Mouse (Mus musculus) intestine, postnatal 0 days (tissue): ENCODE results near the gene Adm. TPM values are rescaled to one million over a fixed set of nuclear protein-coding genes. Genes with fewer than 3 reads are reported as not detected.

Experiments used
- ATAC-seq: fragments of 200-750 bp; cut with Nextera tagmentation; 2 replicates; pipeline ENCODE4 v1.8.0; 2017; ENCODE audit warnings: mild to moderate bottlenecking, moderate TSS enrichment, moderate library complexity
- H3K27ac ChIP-seq: fragments of 300-500 bp; sonication (generic); 2 replicates; pipeline ENCODE4 v1.5.1; 2014; ENCODE audit warnings: mild to moderate bottlenecking, low read depth, low read length, moderate library complexity
- H3K27me3 ChIP-seq: fragments of 300-500 bp; sonication (generic); replicated peaks from 2 replicates; pipeline ENCODE4 v1.6.1; 2014; ENCODE audit warnings: low read length, mixed read lengths; ENCODE audit not compliant: control insufficient read depth, insufficient read depth
- H3K36me3 ChIP-seq: fragments of 300-500 bp; sonication (generic); 2 replicates; pipeline ENCODE4 v1.6.1; 2014; ENCODE audit warnings: mild to moderate bottlenecking, moderate library complexity; ENCODE audit not compliant: control insufficient read depth, insufficient read depth
- H3K4me1 ChIP-seq: fragments of 300-500 bp; sonication (generic); replicated peaks from 2 replicates; pipeline ENCODE4 v1.6.1; 2014; ENCODE audit warnings: antibody characterized with exemption, low read length, mixed read lengths; ENCODE audit not compliant: control insufficient read depth, insufficient read depth
- H3K4me2 ChIP-seq: fragments of 300-500 bp; sonication (generic); replicated peaks from 2 replicates; pipeline ENCODE4 v1.6.1; 2014; ENCODE audit warnings: low read depth, mild to moderate bottlenecking, moderate library complexity
- H3K4me3 ChIP-seq: fragments of 300-500 bp; sonication (generic); 2 replicates; pipeline ENCODE4 v1.5.1; 2014; ENCODE audit warnings: low read depth, low read length
- H3K9ac ChIP-seq: fragments of 300-500 bp; sonication (generic); 2 replicates; pipeline ENCODE4 v1.6.1; 2014; ENCODE audit warnings: mild to moderate bottlenecking, low read depth, low read length
- H3K9me3 ChIP-seq: fragments of 300-500 bp; sonication (generic); 2 replicates; pipeline ENCODE4 v1.6.1; 2016; ENCODE audit warnings: mixed run types; ENCODE audit not compliant: control insufficient read depth
- CTCF ChIP-seq: sonication (generic); IDR thresholded peaks from 2 replicates; pipeline ENCODE4 v1.5.1; 2016; ENCODE audit warnings: low read depth, mild to moderate bottlenecking, control low read depth, antibody characterized with exemption, moderate library complexity
- WGBS: fragments of 180-500 bp; shearing (Covaris S2); extraction: QIAGEN DNeasy Blood & Tissue Kit; methylation state at CpG from one replicate; pipeline ENCODE4 v1.1.7; 2014; 5-methylcytosine and 5-hydroxymethylcytosine counted together
- polyA plus RNA-seq: library from polyadenylated mRNA; unstranded; fragments of >200 nt; fragmentation: Nextera tagmentation; extraction: Ambion mirVana; gene quantifications from 2 replicates; pipeline ENCODE4 v1.2.1, GENCODE M21; 2015

The Adm gene
- polyA plus RNA-seq, 1 experiment from 2014 or later = 3.2 TPM

GRCm38 (mm10) chr7:110650491-110650890 lies 23.0 kb downstream of the Adm start:
- H3K27ac ChIP-seq = peak overlapping the region; percentile 46
- WGBS = 27% methylated on average over 4 of the region's 4 CpGs

DNA sequence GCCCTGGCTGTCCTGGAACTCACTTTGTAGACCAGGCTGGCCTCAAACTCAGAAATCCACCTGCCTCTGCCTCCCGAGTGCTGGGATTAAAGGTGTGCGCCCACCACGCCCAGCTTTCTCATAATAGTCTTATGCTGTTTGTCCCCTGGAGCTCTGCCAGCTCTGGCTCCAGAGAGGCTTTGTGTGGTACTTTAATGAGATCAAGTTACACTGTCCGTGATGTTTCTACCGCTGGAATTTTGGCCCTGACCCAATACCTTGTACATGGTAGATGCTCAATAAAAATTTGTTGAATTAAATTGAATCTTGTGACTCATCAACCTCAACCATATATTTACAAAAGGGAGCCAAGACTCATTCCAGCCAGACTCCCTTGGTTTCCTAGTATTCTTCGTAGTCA lies 23.6 kb downstream of the Adm start:
- no peak for TF ChIP-seq CTCF
- no peaks in the 10 kb centered on the region; the same call in 1 of the 2 replicates for H3K4me1 ChIP-seq
- H3K9me3 ChIP-seq = no peaks in the 10 kb centered on the region
- H3K36me3 ChIP-seq = no peaks in the 10 kb centered on the region
- H3K27me3 ChIP-seq = no peaks in the 10 kb centered on the region
- no peak overlapping the region for H3K4me2 ChIP-seq
- H3K4me3 ChIP-seq = no peak overlapping the region
- 0 out of 2 replicates have a peak overlapping the region, but pooled peaks have one; percentile 46 for H3K27ac ChIP-seq
- WGBS = 51% methylated on average over 6 of the region's 6 CpGs
- H3K9ac ChIP-seq = no peak overlapping the region
- ATAC-seq = no peak

More at GRCm38 (mm10) chr7:110650491-110650890, 23.0 kb downstream of the Adm start:
- Histone ChIP-seq H3K4me3 (no peak overlapping the region), H3K36me3 (no peaks in the 10 kb centered on the region), H3K9ac (no peak overlapping the region), H3K4me2 (no peak overlapping the region), H3K4me1 (no peaks in the 10 kb centered on the region; the same call in 1 of the 2 replicates), H3K27me3 (no peaks in the 10 kb centered on the region), H3K9me3 (no peaks in the 10 kb centered on the region)
- ATAC-seq = 0 out of 2 replicates have a peak, but pooled peaks have one; percentile 11
- no peak for TF ChIP-seq CTCF

DNA sequence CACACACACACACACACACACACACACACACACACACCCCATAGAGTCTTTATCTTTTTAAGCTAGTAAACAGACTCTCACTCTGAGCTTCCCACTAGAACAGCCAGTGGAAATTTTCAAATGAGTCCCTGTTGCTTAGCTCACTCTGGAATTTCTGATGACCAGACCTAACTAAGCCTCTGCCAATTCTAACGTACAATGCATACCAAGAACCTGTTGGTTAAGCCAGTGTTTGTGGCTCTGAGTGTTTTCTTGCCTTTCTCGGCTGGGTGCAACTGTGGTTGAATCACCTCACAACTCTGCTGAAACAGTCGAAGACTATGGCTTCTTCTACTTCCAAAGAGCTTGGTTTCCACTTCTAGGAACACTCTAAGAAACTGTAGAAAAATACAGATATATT lies 27.8 kb downstream of the Adm start:
- TF ChIP-seq CTCF = no peak
- H3K27me3 ChIP-seq = no peaks in the 10 kb centered on the region
- no peak overlapping the region for H3K27ac ChIP-seq
- H3K36me3 ChIP-seq = no peaks in the 10 kb centered on the region
- H3K4me3 ChIP-seq = no peak overlapping the region
- no peak for ATAC-seq
- no peaks in the 10 kb centered on the region for H3K9me3 ChIP-seq
- WGBS = 79% methylated on average over 3 of the region's 3 CpGs
- no peak overlapping the region for H3K4me2 ChIP-seq
- no peaks in the 10 kb centered on the region; the same call in 1 of the 2 replicates for H3K4me1 ChIP-seq
- no peak overlapping the region for H3K9ac ChIP-seq

- no peak for TF ChIP-seq CTCF
- Histone ChIP-seq H3K9me3 (no peaks in the 10 kb centered on the region), H3K4me1 (no peaks in the 10 kb centered on the region), H3K9ac (no peak overlapping the region), H3K4me3 (no peak overlapping the region), H3K27me3 (no peaks in the 10 kb centered on the region), H3K36me3 (no peaks in the 10 kb centered on the region), H3K4me2 (no peak overlapping the region), H3K27ac (no peak overlapping the region)
- no peak for ATAC-seq
- WGBS = 21% methylated on average over 6 of the region's 6 CpGs
These were observed 28.5 kb downstream of the Adm start for GRCm38 (mm10) chr7:110655966-110656365.

DNA sequence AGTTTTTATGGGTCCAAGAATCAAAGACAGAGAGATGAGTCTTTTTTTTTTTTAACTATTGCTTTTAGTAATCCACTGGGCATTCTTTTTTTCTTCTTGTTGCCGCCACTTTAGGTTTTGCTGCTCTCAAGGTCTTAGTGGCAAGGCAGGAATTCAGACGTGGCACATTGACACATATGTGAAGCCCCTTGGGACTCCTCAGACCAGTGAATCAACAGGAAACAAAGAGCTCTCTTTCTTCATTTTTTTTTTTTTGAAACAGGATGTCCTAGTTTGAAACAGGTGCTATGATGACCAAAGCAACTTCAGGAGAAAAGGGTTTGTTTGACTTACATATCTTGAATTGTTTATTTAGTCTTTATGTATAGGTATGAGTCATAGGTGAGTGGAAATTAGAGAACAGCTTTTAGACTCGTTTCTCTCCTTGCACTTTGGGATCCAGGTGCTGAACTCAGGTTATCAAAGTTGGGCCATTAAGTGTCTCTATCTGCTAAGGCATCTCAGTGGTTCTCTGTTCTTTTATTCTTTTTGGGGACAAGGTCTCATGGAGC lies 31.0 kb downstream of the Adm start:
- no peaks in the 10 kb centered on the region for H3K36me3 ChIP-seq
- H3K27me3 ChIP-seq = no peaks in the 10 kb centered on the region
- no peak for TF ChIP-seq CTCF
- H3K9ac ChIP-seq = no peak overlapping the region
- no peaks in the 10 kb centered on the region for H3K4me1 ChIP-seq
- no peak overlapping the region for H3K4me3 ChIP-seq
- 0 out of 2 replicates have a peak overlapping the region, but pooled peaks have one; percentile 9 for H3K27ac ChIP-seq
- no peaks in the 10 kb centered on the region for H3K9me3 ChIP-seq
- WGBS = 27% methylated on average over 3 of the region's 3 CpGs
- ATAC-seq = peak; percentile 76
- H3K4me2 ChIP-seq = no peak overlapping the region

- Histone ChIP-seq H3K9ac (no peak overlapping the region), H3K4me3 (no peak overlapping the region), H3K4me2 (no peak overlapping the region), H3K36me3 (no peaks in the 10 kb centered on the region), H3K27me3 (no peaks in the 10 kb centered on the region), H3K9me3 (no peaks in the 10 kb centered on the region), H3K27ac (no peak overlapping the region), H3K4me1 (no peaks in the 10 kb centered on the region)
- ATAC-seq = no peak
- 52% methylated on average over 4 of the region's 5 CpGs for WGBS
- no peak for TF ChIP-seq CTCF
These were observed 39.1 kb downstream of the Adm start for GRCm38 (mm10) chr7:110666537-110666936.
